Mouse (Mus musculus) kidney, embryonic 16.5 days (tissue): Measurements from ENCODE around the gene Scn10a. TPM values are rescaled to one million over a fixed set of nuclear protein-coding genes. Genes with fewer than 3 reads are reported as not detected.

Experiments used
- ATAC-seq: fragments of 200-750 bp; cut with Nextera tagmentation; 2 replicates; pipeline ENCODE4 v1.8.0; 2017; ENCODE audit warnings: moderate TSS enrichment; ENCODE audit not compliant: low FRiP score, low TSS enrichment
- H3K27ac ChIP-seq: fragments of 300-500 bp; sonication (generic); 2 replicates; pipeline ENCODE4 v1.5.1; 2014; ENCODE audit warnings: low read length
- H3K27me3 ChIP-seq: fragments of 300-500 bp; sonication (generic); 2 replicates; pipeline ENCODE4 v1.6.1; 2014; ENCODE audit warnings: low read length, control low read depth, mixed read lengths; ENCODE audit not compliant: insufficient read depth
- H3K36me3 ChIP-seq: fragments of 300-500 bp; sonication (generic); 2 replicates; pipeline ENCODE4 v1.6.1; 2014; ENCODE audit warnings: low read length, control low read depth, mixed read lengths; ENCODE audit not compliant: insufficient read depth
- H3K4me1 ChIP-seq: fragments of 300-500 bp; sonication (generic); 2 replicates; pipeline ENCODE4 v1.6.1; 2014; ENCODE audit warnings: low read length, control low read depth, mixed read lengths; ENCODE audit not compliant: insufficient read depth
- H3K4me2 ChIP-seq: fragments of 300-500 bp; sonication (generic); replicated peaks from 2 replicates; pipeline ENCODE4 v1.6.1; 2014; ENCODE audit warnings: low read depth, low read length
- H3K4me3 ChIP-seq: fragments of 300-500 bp; sonication (generic); 2 replicates; pipeline ENCODE4 v1.5.1; 2014; ENCODE audit warnings: mild to moderate bottlenecking, low read length
- H3K9ac ChIP-seq: fragments of 300-500 bp; sonication (generic); replicated peaks from 2 replicates; pipeline ENCODE4 v1.6.1; 2014; ENCODE audit warnings: low read length
- H3K9me3 ChIP-seq: fragments of 300-500 bp; sonication (generic); 2 replicates; pipeline ENCODE4 v1.6.1; 2016; ENCODE audit warnings: low read length, control low read depth
- WGBS: fragments of 180-500 bp; shearing (Covaris S2); extraction: QIAGEN DNeasy Blood & Tissue Kit; methylation state at CpG from one replicate; pipeline ENCODE4 v1.1.7; 2014; 5-methylcytosine and 5-hydroxymethylcytosine counted together
- polyA plus RNA-seq: library from polyadenylated mRNA; unstranded; fragments of >200 nt; fragmentation: Nextera tagmentation; extraction: Ambion mirVana; gene quantifications from 2 replicates; pipeline ENCODE4 v1.2.1, GENCODE M21; 2015

The Scn10a gene
- polyA plus RNA-seq, 1 experiment from 2014 or later: 0.02 TPM

- 62% methylated on average over 5 of the region's 5 CpGs for WGBS
- no peak for ATAC-seq
- no peak overlapping the region for H3K9ac ChIP-seq
- H3K27ac ChIP-seq: no peak overlapping the region
- H3K27me3 ChIP-seq: no peaks in the 10 kb centered on the region
- H3K36me3 ChIP-seq: no peaks in the 10 kb centered on the region
- no peak overlapping the region for H3K4me3 ChIP-seq
- no peaks in the 10 kb centered on the region for H3K4me1 ChIP-seq
- H3K9me3 ChIP-seq: no peaks in the 10 kb centered on the region
- no peak overlapping the region for H3K4me2 ChIP-seq
These were observed 65.4 kb downstream of the Scn10a start for GRCm38 (mm10) chr9:119653758-119654157.

- H3K4me2 ChIP-seq: no peak overlapping the region
- no peaks in the 10 kb centered on the region for H3K4me1 ChIP-seq
- peaks cover 20% of the 10 kb centered on the region for H3K27me3 ChIP-seq
- no peaks in the 10 kb centered on the region for H3K9me3 ChIP-seq
- WGBS: 66% methylated on average over 8 of the region's 8 CpGs
- H3K36me3 ChIP-seq: no peaks in the 10 kb centered on the region
- no peak for ATAC-seq
- no peak overlapping the region for H3K9ac ChIP-seq
- no peak overlapping the region for H3K27ac ChIP-seq
- H3K4me3 ChIP-seq: no peak overlapping the region
These were observed 72.1 kb downstream of the Scn10a start for GRCm38 (mm10) chr9:119646942-119647547.

GRCm38 (mm10) chr9:119641985-119642384, 77.1 kb downstream of the Scn10a start:
- no peak overlapping the region for H3K4me3 ChIP-seq
- H3K27ac ChIP-seq: no peak overlapping the region
- H3K4me2 ChIP-seq: no peak overlapping the region
- H3K36me3 ChIP-seq: no peaks in the 10 kb centered on the region
- no peaks in the 10 kb centered on the region for H3K4me1 ChIP-seq
- no peaks in the 10 kb centered on the region for H3K9me3 ChIP-seq
- WGBS: 91% methylated on average over 6 of the region's 6 CpGs
- ATAC-seq: no peak
- no peak overlapping the region for H3K9ac ChIP-seq
- peaks cover 41% of the 10 kb centered on the region for H3K27me3 ChIP-seq

- peaks cover 11% of the 10 kb centered on the region; the same call in 1 of the 2 replicates for H3K4me1 ChIP-seq
- WGBS: 53% methylated on average over 11 of the region's 11 CpGs
- no peaks in the 10 kb centered on the region for H3K9me3 ChIP-seq
- no peak overlapping the region for H3K27ac ChIP-seq
- no peaks in the 10 kb centered on the region for H3K36me3 ChIP-seq
- H3K27me3 ChIP-seq: peaks cover 73% of the 10 kb centered on the region
- H3K4me3 ChIP-seq: no peak overlapping the region
- H3K9ac ChIP-seq: no peak overlapping the region
- no peak for ATAC-seq
- no peak overlapping the region for H3K4me2 ChIP-seq
These were observed 84.8 kb downstream of the Scn10a start for GRCm38 (mm10) chr9:119634216-119634843.

DNA sequence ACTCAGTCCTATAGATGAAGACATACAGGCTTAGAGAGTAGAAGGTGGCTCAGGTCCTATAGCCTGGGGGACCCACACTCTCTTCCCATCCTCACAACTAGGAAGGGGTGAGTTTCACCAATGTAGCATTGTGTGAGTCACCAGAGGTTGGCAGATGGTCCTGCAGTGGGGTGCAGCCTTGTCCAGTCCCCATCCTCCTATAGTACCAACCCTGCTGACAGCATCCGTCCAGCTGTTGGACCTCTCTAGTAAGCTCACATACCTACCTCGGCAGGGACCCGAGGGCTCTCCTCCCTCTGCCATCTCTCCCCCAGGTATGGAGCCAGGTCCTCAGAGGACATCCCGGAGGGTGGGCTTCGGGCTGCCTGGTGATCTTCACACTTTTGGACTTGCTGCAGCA, 85.6 kb downstream of the Scn10a start:
- H3K4me1 ChIP-seq: peaks cover 11% of the 10 kb centered on the region; the same call in 1 of the 2 replicates
- H3K4me3 ChIP-seq: no peak overlapping the region
- whole genome bisulfite sequencing: 87% methylated on average over 5 of the region's 5 CpGs
- peaks cover 76% of the 10 kb centered on the region for H3K27me3 ChIP-seq
- no peak for ATAC-seq
- H3K9me3 ChIP-seq: no peaks in the 10 kb centered on the region
- H3K4me2 ChIP-seq: no peak overlapping the region
- no peaks in the 10 kb centered on the region for H3K36me3 ChIP-seq
- H3K9ac ChIP-seq: no peak overlapping the region
- H3K27ac ChIP-seq: no peak overlapping the region

GRCm38 (mm10) chr9:119632801-119633200, 86.3 kb downstream of the Scn10a start:
- Histone ChIP-seq H3K9me3 (no peaks in the 10 kb centered on the region), H3K27me3 (peaks cover 76% of the 10 kb centered on the region), H3K9ac (no peak overlapping the region), H3K4me1 (peaks cover 11% of the 10 kb centered on the region; the same call in 1 of the 2 replicates), H3K4me2 (no peak overlapping the region), H3K4me3 (no peak overlapping the region), H3K36me3 (no peaks in the 10 kb centered on the region), H3K27ac (no peak overlapping the region)
- 25% methylated on average over 12 of the region's 12 CpGs for WGBS
- no peak for ATAC-seq

- Histone ChIP-seq H3K27me3 (peaks cover 73% of the 10 kb centered on the region), H3K36me3 (no peaks in the 10 kb centered on the region), H3K9ac (no peak overlapping the region), H3K4me3 (no peak overlapping the region), H3K9me3 (no peaks in the 10 kb centered on the region), H3K4me2 (no peak overlapping the region; the same call in 1 of the 2 replicates), H3K27ac (no peak overlapping the region), H3K4me1 (peaks cover 11% of the 10 kb centered on the region; the same call in 1 of the 2 replicates)
- peak; percentile 79; the same call in 1 of the 2 replicates for ATAC-seq
- 7% methylated on average over 15 of the region's 15 CpGs for WGBS
These were observed 87.1 kb downstream of the Scn10a start for GRCm38 (mm10) chr9:119631899-119632533.

GRCm38 (mm10) chr9:119631393-119631898, 87.7 kb downstream of the Scn10a start:
- H3K9me3 ChIP-seq: no peaks in the 10 kb centered on the region
- H3K9ac ChIP-seq: no peak overlapping the region
- H3K4me3 ChIP-seq: no peak overlapping the region
- WGBS: 23% methylated on average over 13 of the region's 13 CpGs
- no peaks in the 10 kb centered on the region for H3K36me3 ChIP-seq
- peaks cover 11% of the 10 kb centered on the region; the same call in 1 of the 2 replicates for H3K4me1 ChIP-seq
- H3K27me3 ChIP-seq: peaks cover 74% of the 10 kb centered on the region
- H3K27ac ChIP-seq: no peak overlapping the region
- no peak overlapping the region for H3K4me2 ChIP-seq
- ATAC-seq: peak; percentile 62

- Histone ChIP-seq H3K9me3 (peaks cover 6% of the 10 kb centered on the region; the same call in 1 of the 2 replicates), H3K36me3 (no peaks in the 10 kb centered on the region), H3K4me2 (no peak overlapping the region), H3K27ac (no peak overlapping the region), H3K27me3 (peaks cover 75% of the 10 kb centered on the region), H3K4me1 (peaks cover 11% of the 10 kb centered on the region; the same call in 1 of the 2 replicates), H3K4me3 (no peak overlapping the region), H3K9ac (no peak overlapping the region)
- ATAC-seq: no peak
- 67% methylated on average over 8 of the region's 8 CpGs for WGBS
These were observed 90.3 kb downstream of the Scn10a start for GRCm38 (mm10) chr9:119628690-119629268.
